Mouse (Mus musculus) hindbrain, embryonic 11.5 days (tissue): ENCODE data around the gene Slain2. TPM values are rescaled to one million over a fixed set of nuclear protein-coding genes. Genes with fewer than 3 reads are reported as not detected.

Source experiments
- ATAC-seq: fragments of 200-750 bp; cut with Nextera tagmentation; 2 replicates; pipeline ENCODE4 v1.8.0; 2017; ENCODE audit warnings: mild to moderate bottlenecking, moderate TSS enrichment, moderate library complexity; ENCODE audit not compliant: low FRiP score
- DNase-seq: peaks from one replicate; pipeline ENCODE4 v3.0.0-alpha.2; 2015; ENCODE audit warnings: low spot score
- H3K27ac ChIP-seq: fragments of 300-500 bp; sonication (generic); 2 replicates; pipeline ENCODE4 v1.5.1; 2014; ENCODE audit warnings: mild to moderate bottlenecking, low read depth, low read length
- H3K27me3 ChIP-seq: fragments of 300-500 bp; sonication (generic); 2 replicates; pipeline ENCODE4 v1.6.1; 2014; ENCODE audit warnings: mild to moderate bottlenecking, low read length, moderate library complexity, mixed read lengths; ENCODE audit not compliant: control insufficient read depth, insufficient read depth
- H3K36me3 ChIP-seq: fragments of 300-500 bp; sonication (generic); 2 replicates; pipeline ENCODE4 v1.6.1; 2014; ENCODE audit warnings: mild to moderate bottlenecking, low read length, moderate library complexity, mixed read lengths; ENCODE audit not compliant: control insufficient read depth, insufficient read depth
- H3K4me1 ChIP-seq: fragments of 300-500 bp; sonication (generic); replicated peaks from 2 replicates; pipeline ENCODE4 v1.6.1; 2014; ENCODE audit warnings: low read length, mixed read lengths; ENCODE audit not compliant: control insufficient read depth, insufficient read depth
- H3K4me2 ChIP-seq: fragments of 300-500 bp; sonication (generic); replicated peaks from 2 replicates; pipeline ENCODE4 v1.6.1; 2014; ENCODE audit warnings: mild to moderate bottlenecking, low read depth, low read length
- H3K4me3 ChIP-seq: fragments of 300-500 bp; sonication (generic); 2 replicates; pipeline ENCODE4 v1.5.1; 2014; ENCODE audit warnings: low read depth, low read length
- H3K9ac ChIP-seq: fragments of 300-500 bp; sonication (generic); 2 replicates; pipeline ENCODE4 v1.6.1; 2014; ENCODE audit warnings: low read depth, low read length
- H3K9me3 ChIP-seq: fragments of 300-500 bp; sonication (generic); 2 replicates; pipeline ENCODE4 v1.6.1; 2016; ENCODE audit warnings: low read length; ENCODE audit not compliant: control insufficient read depth
- WGBS: fragments of 180-500 bp; shearing (Covaris S2); extraction: QIAGEN DNeasy Blood & Tissue Kit; methylation state at CpG from one replicate; pipeline ENCODE4 v1.1.7; 2014; 5-methylcytosine and 5-hydroxymethylcytosine counted together
- polyA plus RNA-seq: library from polyadenylated mRNA; unstranded; fragments of >200 nt; fragmentation: Nextera tagmentation; extraction: Ambion mirVana; gene quantifications from 2 replicates; pipeline ENCODE4 v1.2.1, GENCODE M21; 2014

The Slain2 gene
- polyA plus RNA-seq, 1 experiment from 2014 or later = 26.7 TPM

DNA sequence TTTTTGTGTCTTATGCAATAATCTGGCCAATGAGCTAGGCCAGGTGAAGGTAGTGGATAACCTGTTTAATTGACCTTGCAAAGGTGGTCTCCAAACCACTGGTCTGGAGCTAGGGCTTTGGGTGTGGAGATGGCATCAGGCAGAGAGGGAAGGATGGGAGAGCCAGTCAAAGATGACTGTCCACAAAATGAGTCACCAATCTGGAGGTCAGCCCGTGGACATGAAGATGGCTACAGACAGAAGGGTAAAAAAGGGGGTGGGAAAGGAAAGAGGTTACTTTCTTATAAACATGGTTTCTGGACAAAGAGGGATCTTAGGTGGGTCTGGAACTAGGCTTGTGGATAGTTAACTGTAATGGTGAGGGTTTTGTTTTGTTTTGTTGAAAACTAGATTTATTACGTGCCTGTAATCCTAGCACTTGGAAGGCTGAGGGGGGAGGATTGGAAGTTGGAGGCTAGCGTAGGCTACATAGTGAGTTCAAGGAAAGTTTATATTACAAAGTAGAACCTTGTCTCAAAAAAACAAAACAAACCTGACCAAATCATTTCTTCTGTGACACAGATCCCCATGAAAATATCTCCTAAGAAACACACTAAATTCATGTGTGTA, 40.0 kb downstream of the Slain2 start:
- 90% methylated on average over 3 of the region's 3 CpGs for WGBS
- Histone ChIP-seq H3K9ac (no peak overlapping the region), H3K27me3 (no peaks in the 10 kb centered on the region), H3K4me2 (no peak overlapping the region), H3K27ac (no peak overlapping the region), H3K4me3 (no peak overlapping the region), H3K9me3 (no peaks in the 10 kb centered on the region), H3K4me1 (no peaks in the 10 kb centered on the region), H3K36me3 (no peaks in the 10 kb centered on the region)
- DNase-seq (no peak), ATAC-seq (no peak)

DNA sequence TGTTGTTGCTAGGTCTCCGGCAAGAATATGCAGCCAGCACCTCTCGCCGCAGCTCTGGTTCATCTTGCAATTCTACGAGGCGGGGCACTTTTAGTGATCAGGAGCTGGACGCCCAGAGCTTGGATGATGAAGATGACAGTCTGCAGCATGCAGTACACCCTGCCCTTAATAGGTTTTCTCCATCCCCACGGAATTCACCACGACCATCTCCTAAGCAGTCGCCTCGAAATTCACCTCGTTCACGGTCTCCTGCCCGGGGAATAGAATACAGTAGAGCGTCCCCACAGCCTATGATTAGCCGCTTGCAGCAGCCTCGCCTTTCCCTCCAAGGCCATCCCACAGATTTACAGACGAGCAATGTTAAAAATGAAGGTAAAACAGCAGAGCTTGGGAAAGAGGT, 43.2 kb downstream of the Slain2 start:
- Histone ChIP-seq H3K4me1 (no peaks in the 10 kb centered on the region), H3K27ac (no peak overlapping the region), H3K9me3 (no peaks in the 10 kb centered on the region), H3K36me3 (no peaks in the 10 kb centered on the region), H3K9ac (no peak overlapping the region), H3K4me2 (no peak overlapping the region), H3K4me3 (no peak overlapping the region), H3K27me3 (no peaks in the 10 kb centered on the region)
- WGBS = 92% methylated on average over 17 of the region's 17 CpGs
- ATAC-seq (no peak), DNase-seq (no peak)

- no peaks in the 10 kb centered on the region for H3K36me3 ChIP-seq
- H3K27ac ChIP-seq = no peak overlapping the region
- no peaks in the 10 kb centered on the region for H3K4me1 ChIP-seq
- H3K27me3 ChIP-seq = no peaks in the 10 kb centered on the region
- ATAC-seq (no peak), DNase-seq (no peak)
- WGBS = 83% methylated on average over 6 of the region's 6 CpGs
- no peak overlapping the region for H3K4me3 ChIP-seq
- H3K9ac ChIP-seq = no peak overlapping the region
- H3K9me3 ChIP-seq = no peaks in the 10 kb centered on the region
- no peak overlapping the region for H3K4me2 ChIP-seq
Observed at GRCm38 (mm10) chr5:72960096-72960495, 46.0 kb downstream of the Slain2 start.

GRCm38 (mm10) chr5:72965706-72966105, 51.6 kb downstream of the Slain2 start:
- H3K27ac ChIP-seq = no peak overlapping the region
- no peak overlapping the region for H3K4me2 ChIP-seq
- ATAC-seq (no peak), DNase-seq (no peak)
- WGBS = 95% methylated on average over 3 of the region's 3 CpGs
- no peak overlapping the region for H3K4me3 ChIP-seq
- H3K36me3 ChIP-seq = 0 out of 2 replicates have a peak, but pooled peaks cover 2% of the 10 kb centered on the region
- H3K9me3 ChIP-seq = no peaks in the 10 kb centered on the region
- no peak overlapping the region for H3K9ac ChIP-seq
- no peaks in the 10 kb centered on the region for H3K27me3 ChIP-seq
- H3K4me1 ChIP-seq = no peaks in the 10 kb centered on the region

DNA sequence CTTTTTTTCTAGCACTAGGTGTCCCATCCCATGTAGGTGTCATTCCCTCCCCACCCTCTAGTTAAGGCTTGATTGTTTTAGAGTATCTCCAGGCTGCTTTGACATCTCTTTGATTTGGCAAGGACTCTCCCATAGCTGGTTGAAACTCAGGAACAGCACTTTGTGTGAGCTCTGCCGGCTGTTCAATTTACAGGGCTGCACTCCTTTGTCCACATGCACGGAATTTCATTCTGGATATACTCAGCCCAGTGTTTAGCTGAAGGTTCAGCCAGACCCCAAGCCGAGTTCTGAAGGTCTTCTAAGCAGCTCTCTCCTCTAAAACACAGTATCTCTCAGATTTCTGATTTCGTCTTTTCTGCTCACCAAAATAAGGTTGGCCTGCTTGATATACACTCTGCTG, 58.3 kb downstream of the Slain2 start:
- H3K4me1 ChIP-seq = no peaks in the 10 kb centered on the region
- H3K27ac ChIP-seq = no peak overlapping the region
- DNase-seq = no peak
- no peak overlapping the region for H3K4me2 ChIP-seq
- no peak overlapping the region for H3K9ac ChIP-seq
- H3K4me3 ChIP-seq = no peak overlapping the region
- no peaks in the 10 kb centered on the region for H3K27me3 ChIP-seq
- no peaks in the 10 kb centered on the region for H3K9me3 ChIP-seq
- ATAC-seq = no peak
- H3K36me3 ChIP-seq = 0 out of 2 replicates have a peak, but pooled peaks cover 2% of the 10 kb centered on the region
- 88% methylated on average over 4 of the region's 4 CpGs for WGBS

DNA sequence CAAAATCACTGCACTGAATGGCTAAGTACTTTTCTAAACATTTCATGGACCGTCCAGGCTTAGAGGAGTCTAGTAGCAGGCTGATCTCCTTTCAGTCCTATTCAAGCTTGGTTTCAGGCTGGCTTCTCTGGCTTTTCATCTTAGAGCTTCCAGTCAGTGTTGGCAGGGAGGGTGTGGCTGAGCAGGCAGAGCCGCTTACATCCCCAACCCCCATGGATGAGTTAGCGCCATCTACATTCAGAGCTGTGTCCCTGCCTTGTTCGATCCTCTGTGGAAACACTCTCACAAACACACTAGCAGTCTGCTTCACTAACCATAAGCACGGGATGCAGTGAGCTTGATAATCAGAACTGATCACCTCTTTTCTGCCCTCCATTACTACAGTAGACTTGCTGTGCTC, 58.8 kb downstream of the Slain2 start:
- Histone ChIP-seq H3K27ac (no peak overlapping the region), H3K9ac (no peak overlapping the region), H3K4me1 (no peaks in the 10 kb centered on the region), H3K9me3 (no peaks in the 10 kb centered on the region), H3K27me3 (no peaks in the 10 kb centered on the region), H3K4me3 (no peak overlapping the region), H3K36me3 (0 out of 2 replicates have a peak, but pooled peaks cover 2% of the 10 kb centered on the region), H3K4me2 (no peak overlapping the region)
- ATAC-seq = no peak
- DNase-seq = no peak
- 64% methylated on average over 5 of the region's 5 CpGs for WGBS

DNA sequence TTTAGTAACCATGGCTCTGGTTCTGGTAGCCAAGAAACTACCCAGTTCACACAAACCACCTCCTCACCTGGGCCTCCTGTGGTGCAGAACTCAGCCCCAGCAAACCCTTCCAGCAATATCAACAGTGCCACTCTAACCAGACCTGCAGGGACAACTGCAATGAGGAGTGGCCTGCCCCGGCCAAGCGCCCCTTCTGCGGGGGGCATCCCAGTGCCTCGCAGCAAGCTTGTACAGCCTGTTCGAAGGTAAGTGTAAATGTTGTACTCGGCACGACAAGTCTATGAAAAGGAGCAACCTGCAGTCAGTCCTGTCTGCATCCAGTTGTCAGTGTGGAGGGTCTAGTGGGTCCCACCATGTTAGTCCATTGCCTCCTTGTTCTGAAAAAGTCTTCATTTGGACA, 60.5 kb downstream of the Slain2 start, which contains the start of gene Gm10135:
Gene Gm10135 (minus strand): TSS at position 101 of the 400 bp plus-strand sequence.
- no peak for ATAC-seq
- Histone ChIP-seq H3K27me3 (no peaks in the 10 kb centered on the region), H3K9ac (no peak within 1 kb of the TSS), H3K4me1 (no peaks in the 10 kb centered on the region), H3K36me3 (no peaks in the 10 kb centered on the region), H3K4me3 (no peak within 1 kb of the TSS), H3K9me3 (no peaks in the 10 kb centered on the region), H3K27ac (no peak within 1 kb of the TSS), H3K4me2 (no peak within 1 kb of the TSS)
- DNase-seq = no peak
- WGBS = 98% methylated on average over 7 of the region's 7 CpGs

DNA sequence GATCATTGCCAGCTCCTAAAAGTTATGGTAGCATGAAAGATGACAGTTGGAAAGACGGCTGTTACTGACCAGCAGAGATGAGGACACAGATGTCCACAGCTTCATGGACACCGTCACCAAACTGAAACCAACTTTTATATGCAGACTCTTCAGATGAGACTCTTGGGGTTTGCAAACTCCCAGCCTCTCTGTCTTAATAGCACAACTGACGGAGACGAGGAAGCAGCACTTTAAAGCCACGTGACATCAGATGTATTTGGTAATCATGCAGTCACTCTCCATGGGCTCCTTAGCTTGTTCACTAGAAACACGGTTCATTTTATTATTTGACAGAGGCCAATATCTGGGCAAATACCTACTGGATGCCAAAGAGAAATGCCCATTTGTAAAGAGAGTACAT, 61.9 kb downstream of the Slain2 start:
- ATAC-seq (no peak), DNase-seq (no peak)
- H3K9ac ChIP-seq = no peak overlapping the region
- H3K4me3 ChIP-seq = no peak overlapping the region
- 89% methylated on average over 6 of the region's 6 CpGs for WGBS
- no peak overlapping the region for H3K27ac ChIP-seq
- no peak overlapping the region for H3K4me2 ChIP-seq
- no peaks in the 10 kb centered on the region for H3K36me3 ChIP-seq
- H3K4me1 ChIP-seq = no peaks in the 10 kb centered on the region
- no peaks in the 10 kb centered on the region for H3K9me3 ChIP-seq
- H3K27me3 ChIP-seq = no peaks in the 10 kb centered on the region

GRCm38 (mm10) chr5:72976539-72976938, 62.4 kb downstream of the Slain2 start:
- Histone ChIP-seq H3K36me3 (no peaks in the 10 kb centered on the region), H3K27ac (no peak overlapping the region), H3K4me2 (no peak overlapping the region), H3K9me3 (no peaks in the 10 kb centered on the region), H3K9ac (no peak overlapping the region), H3K27me3 (no peaks in the 10 kb centered on the region), H3K4me1 (no peaks in the 10 kb centered on the region), H3K4me3 (no peak overlapping the region)
- no peak for ATAC-seq
- WGBS = 90% methylated on average over 4 of the region's 4 CpGs
- no peak for DNase-seq
